Mouse (Mus musculus): ENCODE data around the gene Tceal9. TPM values are rescaled to one million over a fixed set of nuclear protein-coding genes. Genes with fewer than 3 reads are reported as not detected.
"Not testable (repeated sequence)": the region's sequence is repeated elsewhere in the genome, so short reads cannot be mapped to it uniquely, and the experiment has no call there.

Gene Tceal9
- total and polyA plus RNA-seq, 2 experiments from 2014 or later, result 228 to 284 TPM

DNA sequence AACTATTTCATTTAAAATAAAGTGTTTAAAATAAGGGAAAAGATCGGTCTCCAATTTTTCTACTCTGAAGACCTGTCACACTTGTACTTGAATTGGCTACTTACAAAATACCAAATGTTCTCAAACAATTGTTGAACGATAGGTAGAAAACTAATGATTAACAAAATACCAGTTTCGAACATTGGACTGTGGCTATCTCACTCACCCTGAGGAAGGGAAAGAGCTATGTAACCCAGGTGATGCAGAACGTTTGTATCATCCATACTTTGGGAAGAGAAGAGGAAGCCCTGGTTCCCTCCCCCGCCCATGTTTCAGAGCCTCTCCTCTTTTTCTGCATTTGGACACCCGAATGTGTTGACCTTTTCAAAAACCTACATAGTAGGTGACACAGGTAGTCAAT lies 40.5 kb upstream of the Tceal9 start:
- DNase-seq (ENCODE audit: low spot score) (no peak), ATAC-seq (ENCODE audit: insufficient read depth, low read depth) (no peak)
- Histone ChIP-seq H3K27ac (ENCODE audit: low read depth) (no peak overlapping the region), H3K4me2 (ENCODE audit: low read depth, low read length) (no peak overlapping the region), H3K9ac (replicated peaks; ENCODE audit: low read depth, low read length) (no peak overlapping the region), H3K27me3 (ENCODE audit: control insufficient read depth, insufficient read depth, low read length) (no peaks in the 10 kb centered on the region), H3K9me3 (replicated peaks; ENCODE audit: control insufficient read depth, low read length) (no peaks in the 10 kb centered on the region), H3K36me3 (replicated peaks; ENCODE audit: control insufficient read depth, insufficient read depth, low read length) (no peaks in the 10 kb centered on the region), H3K4me1 (ENCODE audit: control insufficient read depth, insufficient read depth) (no peaks in the 10 kb centered on the region), H3K4me3 (ENCODE audit: low read depth, low read length) (no peak overlapping the region)
- TF ChIP-seq CTCF (IDR thresholded peaks at IDR 0.05; ENCODE audit: low read depth), result no peak
- 70% methylated on average over 6 of the region's 6 CpGs for WGBS

DNA sequence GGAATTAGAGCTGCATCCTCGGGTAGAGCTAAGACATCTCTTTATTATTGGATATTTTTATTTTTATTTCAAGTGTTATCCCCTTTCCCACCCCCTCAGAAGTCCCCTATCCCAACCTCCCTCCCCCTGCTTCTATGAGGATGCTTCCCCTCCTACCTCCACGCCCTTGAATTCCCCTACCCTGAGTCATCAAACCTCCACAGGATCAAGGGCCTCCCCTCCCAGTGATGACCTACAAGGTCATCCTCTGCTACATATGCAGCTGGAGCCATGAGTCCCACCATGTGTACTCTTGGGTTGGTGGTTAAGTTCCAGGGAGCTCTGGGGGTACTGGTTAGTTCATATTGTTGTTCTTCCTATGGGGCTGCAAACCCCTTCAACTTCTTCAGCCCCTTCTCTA lies 31.5 kb upstream of the Tceal9 start:
- Histone ChIP-seq H3K9ac (replicated peaks; ENCODE audit: low read depth, low read length) (no peak overlapping the region), H3K9me3 (replicated peaks; ENCODE audit: control insufficient read depth, low read length) (no peaks in the 10 kb centered on the region), H3K27ac (ENCODE audit: low read depth) (no peak overlapping the region), H3K27me3 (ENCODE audit: control insufficient read depth, insufficient read depth, low read length) (no peaks in the 10 kb centered on the region), H3K4me1 (ENCODE audit: control insufficient read depth, insufficient read depth) (no peaks in the 10 kb centered on the region), H3K4me2 (ENCODE audit: low read depth, low read length) (no peak overlapping the region), H3K36me3 (replicated peaks; ENCODE audit: control insufficient read depth, insufficient read depth, low read length) (no peaks in the 10 kb centered on the region), H3K4me3 (ENCODE audit: low read depth, low read length) (no peak overlapping the region)
- 31% methylated on average over 2 of the region's 2 CpGs for WGBS
- TF ChIP-seq EP300 (IDR thresholded peaks at IDR 0.05; ENCODE audit: low read depth) (no peak), CTCF (IDR thresholded peaks at IDR 0.05; ENCODE audit: low read depth) (no peak)
- DNase-seq (ENCODE audit: low spot score), result no peak
- ATAC-seq (ENCODE audit: insufficient read depth, low read depth), result no peak

DNA sequence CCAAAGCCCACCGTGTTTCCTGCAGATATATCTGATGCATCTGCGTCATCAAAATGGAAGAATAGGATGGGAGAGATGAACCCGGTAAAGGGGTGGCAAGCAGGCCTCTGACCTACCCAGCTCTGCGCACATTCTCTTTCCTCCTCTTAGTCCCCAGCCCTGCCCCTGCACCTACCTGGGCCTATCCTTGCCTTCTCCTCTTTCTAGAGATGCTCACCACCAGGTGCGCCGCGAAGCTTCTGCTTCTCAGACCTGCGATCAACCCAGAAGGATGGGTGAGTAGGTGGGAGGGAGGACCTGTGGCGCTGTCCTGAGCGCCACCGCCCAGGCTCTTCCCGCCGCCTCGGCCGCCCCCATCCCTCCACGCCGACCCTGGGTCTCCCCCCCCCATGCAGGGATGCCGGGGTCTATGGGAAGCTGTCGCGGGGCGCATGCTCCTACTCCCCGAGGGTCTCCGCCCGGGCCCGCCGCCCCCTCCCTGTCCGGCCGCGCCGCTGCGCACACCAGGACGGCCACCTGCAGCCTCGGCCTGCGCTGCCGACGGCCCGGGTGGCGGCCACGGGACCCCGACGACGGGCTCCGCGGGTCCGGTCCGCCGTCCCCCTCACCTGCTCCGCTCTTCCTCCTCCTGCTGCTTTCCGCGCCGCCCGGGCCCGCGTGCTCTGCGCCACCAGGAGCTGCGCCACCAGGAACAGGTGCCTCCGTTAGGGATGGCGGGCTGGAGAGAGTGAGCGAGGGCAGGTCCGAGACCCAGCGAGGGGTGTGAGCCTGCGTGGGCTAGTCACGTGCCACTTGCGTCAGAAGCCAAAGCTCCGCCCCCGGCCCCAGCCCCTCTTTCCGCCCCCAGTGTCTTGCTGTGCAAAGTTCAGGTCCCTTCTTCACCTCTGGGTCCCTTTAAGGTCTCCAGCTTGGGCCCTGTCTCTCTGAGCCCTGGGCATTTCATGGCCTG lies 29.9 kb upstream of the Tceal9 start, which contains the start of the genes Tceal7 and Bex1:
Tceal7 (plus strand) TSS at position 51 of the 949 bp plus-strand sequence.
Bex1 (minus strand) TSS at position 785 of the 949 bp plus-strand sequence.
- H3K9me3 ChIP-seq (replicated peaks; ENCODE audit: control insufficient read depth, low read length); H3K4me1 ChIP-seq (ENCODE audit: control insufficient read depth, insufficient read depth); H3K36me3 ChIP-seq (replicated peaks; ENCODE audit: control insufficient read depth, insufficient read depth, low read length); H3K27me3 ChIP-seq (ENCODE audit: control insufficient read depth, insufficient read depth, low read length); DNase-seq (ENCODE audit: low spot score); H3K9ac ChIP-seq (replicated peaks; ENCODE audit: low read depth, low read length): not testable (repeated sequence)
- Histone ChIP-seq H3K4me3 (ENCODE audit: low read depth, low read length) (peak within 1 kb of the TSS; percentile 38), H3K27ac (ENCODE audit: low read depth) (peak within 1 kb of the TSS; percentile 66), H3K4me2 (ENCODE audit: low read depth, low read length) (peak within 1 kb of the TSS; percentile 42)
- peak; percentile 90 for ATAC-seq (ENCODE audit: insufficient read depth, low read depth)
- WGBS, result 34% methylated on average over 9 of the region's 67 CpGs

DNA sequence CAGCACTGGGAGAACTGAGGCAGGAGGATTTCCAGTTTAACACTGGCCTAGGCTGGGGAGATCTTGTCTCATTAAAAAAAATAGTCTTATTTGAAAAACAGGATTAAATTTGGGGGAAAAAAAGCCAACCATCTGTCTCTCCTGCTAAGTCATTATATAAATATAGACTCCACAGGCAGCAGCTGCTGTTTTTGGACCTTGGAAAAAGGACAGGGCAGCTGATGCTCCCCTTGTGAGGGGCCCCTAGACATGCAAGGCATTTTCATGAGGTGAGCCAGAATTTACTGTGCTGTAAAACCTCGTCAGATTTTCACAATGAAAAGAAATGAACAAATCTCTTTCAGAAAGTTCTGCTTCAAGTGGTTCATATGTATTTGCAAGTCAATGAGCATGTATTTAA lies 28.6 kb upstream of the Tceal9 start:
- no peak overlapping the region for H3K4me3 ChIP-seq (ENCODE audit: low read depth, low read length)
- WGBS, result 24% methylated on average over 1 of the region's 1 CpGs
- ATAC-seq (ENCODE audit: insufficient read depth, low read depth) (no peak), DNase-seq (ENCODE audit: low spot score) (no peak)
- H3K4me2 ChIP-seq (ENCODE audit: low read depth, low read length), result no peak overlapping the region
- H3K9me3 ChIP-seq (replicated peaks; ENCODE audit: control insufficient read depth, low read length), result no peaks in the 10 kb centered on the region
- H3K9ac ChIP-seq (replicated peaks; ENCODE audit: low read depth, low read length), result no peak overlapping the region
- no peaks in the 10 kb centered on the region for H3K36me3 ChIP-seq (replicated peaks; ENCODE audit: control insufficient read depth, insufficient read depth, low read length)
- H3K27ac ChIP-seq (ENCODE audit: low read depth), result peak overlapping the region; percentile 66
- no peaks in the 10 kb centered on the region for H3K27me3 ChIP-seq (ENCODE audit: control insufficient read depth, insufficient read depth, low read length)
- no peak for TF ChIP-seq CTCF (IDR thresholded peaks at IDR 0.05; ENCODE audit: low read depth)
- no peak for TF ChIP-seq EP300 (IDR thresholded peaks at IDR 0.05; ENCODE audit: low read depth)
- H3K4me1 ChIP-seq (ENCODE audit: control insufficient read depth, insufficient read depth), result no peaks in the 10 kb centered on the region

DNA sequence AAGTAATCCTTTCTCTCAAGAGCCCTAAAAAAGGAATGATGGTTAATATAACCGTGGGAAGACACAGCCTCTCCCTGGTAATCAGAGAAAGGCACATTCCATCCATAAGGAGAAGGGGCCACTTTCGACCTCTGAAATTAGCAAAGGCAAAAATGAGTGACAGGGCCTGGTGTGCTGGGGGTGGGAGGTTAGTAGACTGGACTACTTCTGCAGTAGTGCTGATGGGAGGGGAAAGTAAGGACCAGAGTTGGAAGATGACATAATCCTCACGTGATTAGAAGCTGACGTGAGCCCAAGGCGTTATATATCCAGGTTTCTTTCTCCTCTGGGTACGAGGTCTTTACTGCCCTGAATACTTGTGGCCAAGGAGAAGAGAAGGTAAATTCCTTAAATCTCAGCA lies 21.2 kb upstream of the Tceal9 start:
- Histone ChIP-seq H3K9ac (replicated peaks; ENCODE audit: low read depth, low read length) (no peak overlapping the region), H3K9me3 (replicated peaks; ENCODE audit: control insufficient read depth, low read length) (no peaks in the 10 kb centered on the region), H3K27ac (ENCODE audit: low read depth) (no peak overlapping the region), H3K4me3 (ENCODE audit: low read depth, low read length) (no peak overlapping the region), H3K4me1 (ENCODE audit: control insufficient read depth, insufficient read depth) (peaks cover 4% of the 10 kb centered on the region; the same call in 1 of the 2 replicates), H3K4me2 (ENCODE audit: low read depth, low read length) (no peak overlapping the region), H3K36me3 (replicated peaks; ENCODE audit: control insufficient read depth, insufficient read depth, low read length) (no peaks in the 10 kb centered on the region), H3K27me3 (ENCODE audit: control insufficient read depth, insufficient read depth, low read length) (no peaks in the 10 kb centered on the region)
- ATAC-seq (ENCODE audit: insufficient read depth, low read depth) (peak; percentile 53; the same call in 1 of the 2 replicates), DNase-seq (ENCODE audit: low spot score) (peak; percentile 38)
- 41% methylated on average over 6 of the region's 6 CpGs for WGBS
- TF ChIP-seq CTCF (IDR thresholded peaks at IDR 0.05; ENCODE audit: low read depth) (no peak), EP300 (IDR thresholded peaks at IDR 0.05; ENCODE audit: low read depth) (no peak)

All from heart, postnatal 0 days (tissue).